In the genomic region with DNA sequence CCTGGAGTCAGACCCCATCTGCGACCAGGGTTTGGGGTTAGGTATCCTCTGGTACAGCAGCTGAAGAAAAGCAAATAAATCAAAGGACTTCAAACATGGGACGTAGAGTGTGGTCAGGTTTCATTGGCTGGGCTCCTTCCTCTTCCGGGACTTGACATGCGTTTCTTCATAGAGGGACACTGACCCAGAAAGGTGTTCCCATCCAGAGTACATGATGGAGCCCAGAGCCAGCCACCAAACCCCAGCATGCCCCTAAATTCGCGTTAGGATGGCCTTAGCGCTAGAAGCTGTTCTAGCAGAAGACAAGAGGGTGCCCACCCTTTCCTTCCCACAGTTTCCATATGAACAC, we compare ENCODE assay signal across 1 mouse cellular context.
A peak's percentile ranks its signal among the peaks of the same experiment; 100 is the strongest.
TF ChIP-seq lines count a peak whose summit lies in the region.

No protein-coding gene starts in this region.

TF ChIP-seq in CH12.LX, 34 proteins besides CTCF, POLR2A, EP300 and RAD21 (continued from another document):
- 0 out of 2 replicates have a peak, but pooled peaks have one; percentile 17 for TF ChIP-seq JUN (IDR thresholded peaks at IDR 0.05; ENCODE audit: insufficient read depth, low read depth, low read length)
- no peak for TF ChIP-seq CHD1 (IDR thresholded peaks at IDR 0.05; ENCODE audit: low read depth, low read length)
- TF ChIP-seq ETS1 (conservative IDR thresholded peaks at IDR 0.05; ENCODE audit: low read depth, low read length), result 0 out of 2 replicates have a peak, but pooled peaks have one; percentile 16
- no peak for TF ChIP-seq NRF1 (IDR thresholded peaks at IDR 0.05; ENCODE audit: low read depth, low read length)
- 0 out of 2 replicates have a peak, but pooled peaks have one; percentile 11 for TF ChIP-seq MXI1 (IDR thresholded peaks at IDR 0.05; ENCODE audit: low read depth, low read length)
- peak; percentile 88 for TF ChIP-seq ELF1 (IDR thresholded peaks at IDR 0.05; ENCODE audit: low read depth, low read length)
- TF ChIP-seq UBTF (IDR thresholded peaks at IDR 0.05; ENCODE audit: low read depth, low read length), result no peak
- TF ChIP-seq TBP (conservative IDR thresholded peaks at IDR 0.05; ENCODE audit: low read depth, low read length), result no peak
